Mouse (Mus musculus): ENCODE measurements at regions not wholly inside any gene's neighbourhood (a gene's known extent, or its start where the extent isn't known, plus 50 kb on each side); places are given as distances from the start of the nearest gene placed in this dataset.

- TF ChIP-seq CTCF (IDR thresholded peaks at IDR 0.05; ENCODE audit: low read depth, low read length) (no peak), POLR2A (IDR thresholded peaks at IDR 0.05; ENCODE audit: extremely low read depth, insufficient read depth, low read length) (no peak)
Observed at GRCm38 (mm10) chr2:174563917-174564316, 79.4 kb upstream of the Zfp831 start.
